ENCODE assay signal across 8 mouse cellular contexts in the genomic region with DNA sequence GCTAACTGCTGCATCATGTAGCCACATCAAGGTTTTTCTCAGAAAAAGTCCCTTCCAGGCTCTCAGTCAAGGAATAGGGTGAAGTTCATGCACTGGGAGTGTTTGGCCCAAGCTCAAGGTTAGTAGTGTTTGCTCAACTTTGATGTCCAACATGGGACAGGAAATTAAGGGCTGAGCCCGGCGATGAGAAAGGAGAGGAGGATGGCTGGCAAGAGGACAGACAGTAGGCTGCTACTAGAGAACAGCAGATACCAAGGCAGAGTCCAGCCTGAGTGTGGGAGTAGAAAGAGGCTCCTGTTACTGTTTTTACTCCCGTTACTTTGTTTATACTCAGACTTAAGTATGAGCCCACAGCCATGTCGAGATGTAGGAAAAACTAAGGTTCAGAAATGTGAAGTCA. TPM values are rescaled to one million over a fixed set of nuclear protein-coding genes. Genes with fewer than 3 reads are reported as not detected.
DNase-seq lines count a peak whose midpoint lies in the region; ATAC-seq and TF ChIP-seq lines count a peak whose summit lies in the region.

No protein-coding gene starts in this region.

- peaks cover 25 to 39% of the 10 kb centered on the region in 2 experiments for H3K36me3 ChIP-seq in MEL (ENCODE audit: control insufficient read depth in 1 of 2, insufficient read depth in 2 of 2, low read length in 2 of 2)
- peaks cover 13% of the 10 kb centered on the region for H3K36me3 ChIP-seq in intestine, postnatal 0 days (ENCODE audit: control insufficient read depth, insufficient read depth)
- H3K36me3 ChIP-seq in liver, embryonic 16.5 days (ENCODE audit: control insufficient read depth, insufficient read depth), result peaks cover 22% of the 10 kb centered on the region

- H3K79me2 ChIP-seq in MEL (ENCODE audit: control insufficient read depth, insufficient read depth, low read length, poor library complexity), result peaks cover 18% of the 10 kb centered on the region

- peak; percentile 20 for DNase-seq in gastrocnemius, adult 18-20 months (ENCODE audit: low spot score)
- no peak for DNase-seq in gastrocnemius, postnatal 25 days
- DNase-seq in MEL (ENCODE audit: low read depth, low spot score), result peak; percentile 64
- DNase-seq in right cerebral cortex, postnatal 25 days, result peak; percentile 8
- no peak for DNase-seq in natural killer cell, adult 2 months (ENCODE audit: low spot score in 2 of 2)

- 0 out of 4 replicates have a peak, but pooled peaks of 1 of the 2 experiments have one; percentile 42 for TF ChIP-seq EP300 in MEL (IDR thresholded peaks at IDR 0.05; ENCODE audit: low read depth in 1 of 2, low read length in 2 of 2)

- H3K27ac ChIP-seq in MEL (ENCODE audit: control insufficient read depth, low read depth, low read length), result peak overlapping the region; percentile 96
- peak overlapping the region; percentile 29 for H3K27ac ChIP-seq in intestine, postnatal 0 days (ENCODE audit: low read depth, low read length)
- peak overlapping the region; percentile 94 for H3K27ac ChIP-seq in liver, embryonic 16.5 days (ENCODE audit: low read length)

- H3K9ac ChIP-seq in MEL (ENCODE audit: control insufficient read depth, low read depth, low read length, poor library complexity, severe bottlenecking), result peak overlapping the region; percentile 72
- peak overlapping the region; percentile 43; the same call in 1 of the 2 replicates for H3K9ac ChIP-seq in intestine, postnatal 0 days (ENCODE audit: low read depth, low read length)
- peak overlapping the region; percentile 88 for H3K9ac ChIP-seq in liver, embryonic 16.5 days (ENCODE audit: low read depth, low read length)

- no peak for TF ChIP-seq CTCF in MEL (IDR thresholded peaks at IDR 0.05 in 2 of 3, conservative IDR thresholded peaks at IDR 0.05 in 1 of 3; ENCODE audit: control insufficient read depth in 1 of 3, insufficient read depth in 1 of 3, low read depth in 2 of 3, low read length in 3 of 3, poor library complexity in 1 of 3, severe bottlenecking in 1 of 3)
- TF ChIP-seq CTCF in intestine, postnatal 0 days (IDR thresholded peaks at IDR 0.05; ENCODE audit: low read depth), result no peak

- no peak for TF ChIP-seq POLR2A in MEL (IDR thresholded peaks at IDR 0.05; ENCODE audit: control insufficient read depth in 1 of 2, insufficient read depth in 1 of 2, low read depth in 1 of 2, low read length in 2 of 2, poor library complexity in 1 of 2)

- ATAC-seq in erythroid progenitor cell, adult 5-6 weeks (replicated peaks; ENCODE audit: low FRiP score, poor library complexity, severe bottlenecking), result peak; percentile 36; the same call in 1 of the 2 replicates
- no peak for ATAC-seq in intestine, postnatal 0 days
- ATAC-seq in liver, embryonic 16.5 days (ENCODE audit: low read depth), result no peak

- peak overlapping the region; percentile 77 for H3K4me2 ChIP-seq in intestine, postnatal 0 days (replicated peaks; ENCODE audit: low read depth)
- peak overlapping the region; percentile 80 for H3K4me2 ChIP-seq in liver, embryonic 16.5 days (ENCODE audit: low read depth, low read length)

- H3K4me1 ChIP-seq in MEL (ENCODE audit: control insufficient read depth in 1 of 2, insufficient read depth in 2 of 2, low read length in 2 of 2), result peaks cover 22 to 26% of the 10 kb centered on the region in 2 experiments
- peaks cover 5% of the 10 kb centered on the region; the same call in 1 of the 2 replicates for H3K4me1 ChIP-seq in intestine, postnatal 0 days (replicated peaks; ENCODE audit: control insufficient read depth, insufficient read depth, low read length)
- peaks cover 29% of the 10 kb centered on the region for H3K4me1 ChIP-seq in liver, embryonic 16.5 days (ENCODE audit: control insufficient read depth, low read depth, low read length)

- no peaks in the 10 kb centered on the region for H3K9me3 ChIP-seq in MEL (replicated peaks; ENCODE audit: insufficient read depth, low read length)
- H3K9me3 ChIP-seq in intestine, postnatal 0 days (ENCODE audit: control insufficient read depth), result no peaks in the 10 kb centered on the region
- no peaks in the 10 kb centered on the region for H3K9me3 ChIP-seq in liver, embryonic 16.5 days (replicated peaks; ENCODE audit: control insufficient read depth, low read length)

- H3K27me3 ChIP-seq in MEL (ENCODE audit: control insufficient read depth in 1 of 2, insufficient read depth in 2 of 2, low read length in 2 of 2), result no peaks in the 10 kb centered on the region
- H3K27me3 ChIP-seq in intestine, postnatal 0 days (replicated peaks; ENCODE audit: control insufficient read depth, insufficient read depth, low read length), result no peaks in the 10 kb centered on the region
- no peaks in the 10 kb centered on the region for H3K27me3 ChIP-seq in liver, embryonic 16.5 days (ENCODE audit: control insufficient read depth, insufficient read depth, low read depth, low read length)

- no peak for TF ChIP-seq RAD21 in MEL (IDR thresholded peaks at IDR 0.05; ENCODE audit: low read depth, low read length)

- 5% methylated on average over 4 of the region's 4 CpGs for WGBS in intestine, postnatal 0 days
- 3% methylated on average over 4 of the region's 4 CpGs for WGBS in liver, embryonic 16.5 days (ENCODE audit: insufficient replicate concordance)

- peak overlapping the region; percentile 59 to 97 for H3K4me3 ChIP-seq in MEL (ENCODE audit: control insufficient read depth in 1 of 2, insufficient read depth in 1 of 2, low read depth in 2 of 2, low read length in 2 of 2)
- peak overlapping the region; percentile 51 for H3K4me3 ChIP-seq in intestine, postnatal 0 days (ENCODE audit: low read depth, low read length)
- H3K4me3 ChIP-seq in liver, embryonic 16.5 days (ENCODE audit: low read depth, low read length), result peak overlapping the region; percentile 82

TF ChIP-seq in MEL, 35 proteins besides CTCF, POLR2A, EP300 and RAD21:
- TF ChIP-seq NRF1 (IDR thresholded peaks at IDR 0.05; ENCODE audit: insufficient read depth, low read depth, low read length, poor library complexity, severe bottlenecking), result no peak
- no peak for TF ChIP-seq ZKSCAN1 (IDR thresholded peaks at IDR 0.05; ENCODE audit: low read depth, low read length)
- TF ChIP-seq TBP (IDR thresholded peaks at IDR 0.05; ENCODE audit: low read depth, low read length), result no peak
- no peak for TF ChIP-seq MAZ (IDR thresholded peaks at IDR 0.05; ENCODE audit: low read depth, low read length)
- TF ChIP-seq ZC3H11A (IDR thresholded peaks at IDR 0.05; ENCODE audit: low read depth, low read length), result no peak
- TF ChIP-seq GABPA (IDR thresholded peaks at IDR 0.05; ENCODE audit: low read depth, low read length), result no peak
- TF ChIP-seq MYC (IDR thresholded peaks at IDR 0.05; ENCODE audit: low read depth, low read length), result no peak
- TF ChIP-seq NELFE (IDR thresholded peaks at IDR 0.05; ENCODE audit: low read depth, low read length), result no peak
- TF ChIP-seq ETS1 (IDR thresholded peaks at IDR 0.05; ENCODE audit: low read depth, low read length), result no peak; the same call in 1 of the 2 replicates
- TF ChIP-seq CHD1 (IDR thresholded peaks at IDR 0.05; ENCODE audit: low read depth, low read length), result no peak; the same call in 1 of the 2 replicates
- TF ChIP-seq USF1 (IDR thresholded peaks at IDR 0.05; ENCODE audit: low read depth, low read length), result no peak
- no peak for TF ChIP-seq TAL1 (IDR thresholded peaks at IDR 0.05; ENCODE audit: low read length)
- no peak; the same call in 1 of the 2 replicates for TF ChIP-seq MXI1 (IDR thresholded peaks at IDR 0.05; ENCODE audit: low read depth, low read length)
- no peak for TF ChIP-seq JUND (IDR thresholded peaks at IDR 0.05; ENCODE audit: low read depth, low read length)
- TF ChIP-seq MAX (IDR thresholded peaks at IDR 0.05; ENCODE audit: low read length), result no peak

RNA-seq across cellular contexts. Expression of a gene that starts 0.9 kb away (rescaled TPM):
- total RNA-seq in gastrocnemius, adult 18-20 months (2021), result 100 to 1,000 TPM; 218 to 227 TPM
- 100 to 1,000 TPM; 203 to 204 TPM for total RNA-seq in gastrocnemius, postnatal 25 days (2021)
- 267 and 271 TPM in 2 replicates for total RNA-seq in MEL (2012; rRNA removed)
- polyA plus RNA-seq in MEL (2012; ENCODE audit: insufficient read depth in 1 of 2, insufficient read length in 2 of 2, low read depth in 1 of 2, low replicate concordance in 2 of 2, missing spikeins in 1 of 2), result 100 to 1,000 TPM in 1 of 2 experiments, not detected in 1; 332 TPM
- 158 and 178 TPM in 2 replicates for total RNA-seq in erythroid progenitor cell, adult 5-6 weeks (2015; ENCODE audit: low replicate concordance)
- 104 and 105 TPM in 2 replicates for total RNA-seq in erythroid progenitor cell, adult 5-6 weeks (2017; ENCODE audit: low replicate concordance)
- polyA plus RNA-seq in intestine, postnatal 0 days (2015; fragmentation: Nextera tagmentation; extraction: Ambion mirVana), result 113 and 119 TPM in 2 replicates
- polyA plus RNA-seq in liver, embryonic 16.5 days (2015; fragmentation: Nextera tagmentation; extraction: Ambion mirVana), result 326 and 354 TPM in 2 replicates

RNA-seq across cellular contexts. Expression of a gene that starts 12.2 kb away (rescaled TPM):
- 1 to 10 TPM; 2.0 to 2.8 TPM for total RNA-seq in gastrocnemius, adult 18-20 months (2021)
- 1 to 10 TPM; 1.6 to 1.8 TPM for total RNA-seq in gastrocnemius, postnatal 25 days (2021)
- 0.85 and 1.3 TPM in 2 replicates for total RNA-seq in MEL (2012; rRNA removed)
- polyA plus RNA-seq in MEL (2012; ENCODE audit: insufficient read depth in 1 of 2, insufficient read length in 2 of 2, low read depth in 1 of 2, low replicate concordance in 2 of 2, missing spikeins in 1 of 2), result 1 to 10 TPM in 1 of 2 experiments, not detected in 1; 9.3 TPM
- 2.9 TPM in 1 of 2 replicates, not detected in the other for total RNA-seq in erythroid progenitor cell, adult 5-6 weeks (2015; ENCODE audit: low replicate concordance)
- total RNA-seq in erythroid progenitor cell, adult 5-6 weeks (2017; ENCODE audit: low replicate concordance), result 3.0 TPM in 1 of 2 replicates, not detected in the other
- 1.6 and 2.0 TPM in 2 replicates for polyA plus RNA-seq in intestine, postnatal 0 days (2015; fragmentation: Nextera tagmentation; extraction: Ambion mirVana)
- 0.76 and 0.81 TPM in 2 replicates for polyA plus RNA-seq in liver, embryonic 16.5 days (2015; fragmentation: Nextera tagmentation; extraction: Ambion mirVana)

RNA-seq across cellular contexts. Expression of a gene that starts 16.0 kb away (rescaled TPM):
- 1 to 10 TPM; 2.0 to 5.9 TPM for total RNA-seq in gastrocnemius, adult 18-20 months (2021)
- total RNA-seq in gastrocnemius, postnatal 25 days (2021), result 1 to 10 TPM; 4.6 to 5.5 TPM
- 3.3 and 4.2 TPM in 2 replicates for total RNA-seq in MEL (2012; rRNA removed)
- polyA plus RNA-seq in MEL (2012; ENCODE audit: insufficient read depth in 1 of 2, insufficient read length in 2 of 2, low read depth in 1 of 2, low replicate concordance in 2 of 2, missing spikeins in 1 of 2), result 1 to 10 TPM in 1 of 2 experiments, not detected in 1; 8.1 TPM
- 2.2 and 2.5 TPM in 2 replicates for total RNA-seq in erythroid progenitor cell, adult 5-6 weeks (2015; ENCODE audit: low replicate concordance)
- total RNA-seq in erythroid progenitor cell, adult 5-6 weeks (2017; ENCODE audit: low replicate concordance), result 8.0 and 11.1 TPM in 2 replicates
- 1.1 and 1.2 TPM in 2 replicates for polyA plus RNA-seq in intestine, postnatal 0 days (2015; fragmentation: Nextera tagmentation; extraction: Ambion mirVana)
- 0.56 and 0.72 TPM in 2 replicates for polyA plus RNA-seq in liver, embryonic 16.5 days (2015; fragmentation: Nextera tagmentation; extraction: Ambion mirVana)

Comparison
In these comparisons a context has a peak if more than half of its experiments do, and no peak if none do; other contexts are left out.
1. DNase-seq: peak in gastrocnemius, adult 18-20 months (single experiment), MEL (single experiment) and right cerebral cortex, postnatal 25 days (single experiment); none in gastrocnemius, postnatal 25 days (single experiment) and natural killer cell, adult 2 months (0 of 2).
2. H3K27ac ChIP-seq: peak in every context shown above with its lines; median percentile 96 in MEL; 94 in liver, embryonic 16.5 days; 29 in intestine, postnatal 0 days.
3. Peak in every context shown above with its lines, with median percentiles within 50 percentile points of each other: H3K4me3 ChIP-seq and H3K9ac ChIP-seq.